Mouse (Mus musculus) testis, postnatal 10 days (tissue): Measurements from ENCODE around the gene Nrxn3.

ENCODE experiments used
- DNase-seq: peaks from one replicate; pipeline ENCODE4 v3.0.0; 2021; ENCODE audit warnings: low spot score

Nrxn3 gene

DNA sequence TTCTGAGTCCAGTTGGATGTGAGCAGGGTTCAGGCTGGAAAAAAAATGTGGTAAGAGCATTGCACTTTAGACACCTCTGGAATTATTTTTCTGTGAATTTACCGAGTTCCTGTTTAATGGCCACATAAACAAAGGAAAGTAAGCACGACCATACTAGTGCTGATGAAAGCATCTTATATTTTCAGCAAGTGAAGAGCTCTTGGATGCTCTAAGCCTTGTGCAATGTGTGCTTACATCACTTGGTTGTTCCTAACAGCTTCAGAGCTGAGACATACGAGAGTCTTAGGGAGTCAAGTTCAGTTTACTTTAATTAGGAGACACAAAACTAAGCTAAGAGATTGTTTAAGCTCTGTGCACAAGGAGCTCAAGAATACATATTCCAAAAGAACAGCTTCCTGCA, 1231.0 kb downstream of the Nrxn3 start:
- DNase-seq: no peak

DNA sequence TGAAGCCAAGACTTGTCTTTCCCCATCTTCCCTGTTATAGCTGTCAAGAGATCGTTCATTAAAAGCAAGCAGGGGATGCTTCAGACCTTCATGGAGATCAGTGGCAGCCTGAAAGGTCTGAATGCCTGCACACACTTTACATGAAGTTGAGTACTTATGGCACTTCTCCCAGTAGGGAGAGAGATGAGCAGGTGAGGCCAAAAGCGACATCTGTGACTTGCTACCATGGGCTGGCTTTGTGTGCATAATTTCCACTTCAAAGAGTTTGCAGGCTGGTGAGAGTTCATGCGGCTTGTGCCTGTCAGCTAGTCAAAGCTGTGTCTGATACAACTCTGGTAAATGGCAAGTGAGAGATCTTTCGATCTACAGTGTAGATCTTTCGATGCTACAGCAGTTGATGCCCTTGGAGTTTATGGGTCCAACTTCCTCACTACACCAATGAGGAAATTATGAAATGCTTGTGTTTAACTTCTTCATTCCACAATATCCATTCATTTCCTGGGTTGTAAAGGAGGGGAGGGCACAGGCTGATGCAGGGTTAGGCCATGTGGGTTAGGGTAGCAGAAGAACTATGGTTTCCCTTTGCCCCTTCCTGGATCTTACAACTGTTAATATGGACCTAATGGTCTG, 1231.9 kb downstream of the Nrxn3 start:
- DNase-seq: no peak

- no peak for DNase-seq
Observed at GRCm38 (mm10) chr12:89963073-89963472, 1240.4 kb downstream of the Nrxn3 start.

DNA sequence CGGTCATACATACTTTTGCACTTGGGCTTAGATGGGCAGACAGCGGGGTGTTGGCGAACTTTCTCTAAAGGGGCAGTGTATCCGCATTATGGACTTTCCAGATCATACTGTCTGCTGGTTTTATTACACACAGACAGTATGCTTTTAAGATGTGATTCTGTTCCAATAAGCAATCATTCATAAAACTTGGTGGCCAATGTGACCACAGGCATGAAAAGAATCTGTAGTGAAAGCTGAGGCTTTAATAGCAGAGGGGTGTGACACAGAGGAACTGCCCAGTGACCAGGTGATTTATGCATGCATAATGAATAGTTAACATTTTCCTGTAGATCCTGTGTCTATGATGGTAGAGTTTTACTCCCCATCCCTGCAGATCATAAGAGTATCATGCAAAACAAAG, 1254.0 kb downstream of the Nrxn3 start:
- no peak for DNase-seq

DNA sequence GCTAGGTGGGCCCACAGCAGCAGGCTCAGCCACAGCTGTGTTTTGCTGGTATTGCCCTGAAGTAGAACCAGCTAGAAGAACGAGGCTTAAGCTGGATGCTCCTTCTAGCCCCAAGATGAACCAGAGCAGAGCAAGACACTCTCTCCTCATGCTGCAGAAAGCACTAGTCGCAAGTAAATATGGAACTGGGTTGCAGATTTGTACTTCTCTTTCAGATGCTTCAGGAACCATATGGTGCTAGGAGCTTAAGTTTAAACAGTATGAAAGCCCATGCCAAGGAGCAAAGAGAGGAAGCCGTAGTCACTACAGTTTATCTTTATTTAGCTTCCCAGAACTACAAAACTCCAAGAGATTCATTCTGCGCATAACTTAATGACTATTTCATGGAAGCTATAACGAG, 1254.8 kb downstream of the Nrxn3 start:
- no peak for DNase-seq

- DNase-seq: no peak
Observed at GRCm38 (mm10) chr12:89979190-89979589, 1256.5 kb downstream of the Nrxn3 start.

- no peak for DNase-seq
Observed at GRCm38 (mm10) chr12:89982445-89982844, 1259.8 kb downstream of the Nrxn3 start.

DNA sequence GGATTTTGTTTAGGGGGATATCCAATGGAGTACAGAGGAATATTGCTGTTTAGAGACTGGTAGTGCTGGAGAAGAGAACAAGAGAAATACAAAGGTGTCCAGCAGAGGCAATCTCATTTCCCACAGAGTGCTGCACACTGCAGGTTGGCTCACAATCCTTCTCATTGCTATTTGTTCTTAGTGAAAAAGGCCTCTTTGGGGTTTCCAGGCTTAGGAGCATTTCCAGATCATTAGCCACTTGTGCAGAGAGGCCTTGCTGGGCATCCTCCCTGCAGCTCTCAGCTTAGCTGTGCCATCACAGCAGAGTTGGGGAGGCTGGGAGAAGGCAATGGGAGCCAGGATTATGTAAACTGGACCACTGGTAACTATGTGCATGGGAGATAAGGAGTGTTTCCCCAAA, 1260.7 kb downstream of the Nrxn3 start:
- DNase-seq: no peak

GRCm38 (mm10) chr12:89986219-89986618, 1263.5 kb downstream of the Nrxn3 start:
- DNase-seq: no peak

GRCm38 (mm10) chr12:89993273-89993672, 1270.6 kb downstream of the Nrxn3 start:
- no peak for DNase-seq

DNA sequence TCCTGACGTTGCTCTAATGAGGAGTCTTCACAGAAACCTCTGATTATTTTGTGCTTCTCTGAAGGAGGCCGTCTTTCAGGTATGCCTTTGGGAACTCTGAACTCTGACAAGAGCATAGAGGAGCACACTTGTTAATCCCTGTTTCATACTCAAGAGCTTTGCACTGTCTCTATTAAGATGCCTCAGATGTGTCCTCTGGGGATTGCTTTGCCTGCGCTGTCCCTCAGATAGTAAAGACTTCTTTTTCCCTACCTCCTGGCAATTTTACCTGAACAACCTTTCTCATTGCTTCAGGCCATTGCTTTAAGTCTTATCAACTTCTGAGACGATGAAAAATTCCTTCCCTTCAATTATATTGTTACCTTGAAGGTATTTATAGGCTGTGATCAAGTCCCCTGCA, 1272.7 kb downstream of the Nrxn3 start:
- DNase-seq: no peak

- no peak for DNase-seq
Observed at GRCm38 (mm10) chr12:90010280-90010679, 1287.6 kb downstream of the Nrxn3 start.

DNA sequence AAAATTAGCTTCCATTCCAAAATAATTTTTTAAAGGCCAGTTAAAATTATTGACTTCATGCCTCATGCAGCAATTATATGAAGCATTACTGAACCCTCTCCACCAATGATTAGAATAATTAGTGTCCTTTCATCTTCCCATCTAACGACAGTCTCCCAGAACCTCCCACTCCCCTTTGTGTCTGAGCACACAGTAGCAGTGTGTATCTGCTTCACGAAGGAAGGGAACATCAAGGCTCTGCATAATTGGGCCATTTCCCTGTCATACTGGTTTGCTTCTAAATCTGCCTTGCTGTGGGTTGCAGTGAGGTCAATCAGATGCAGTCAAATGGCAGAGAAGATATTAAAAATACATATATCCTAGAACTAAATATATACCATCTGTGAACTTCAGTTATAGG, 1291.3 kb downstream of the Nrxn3 start:
- no peak for DNase-seq

DNA sequence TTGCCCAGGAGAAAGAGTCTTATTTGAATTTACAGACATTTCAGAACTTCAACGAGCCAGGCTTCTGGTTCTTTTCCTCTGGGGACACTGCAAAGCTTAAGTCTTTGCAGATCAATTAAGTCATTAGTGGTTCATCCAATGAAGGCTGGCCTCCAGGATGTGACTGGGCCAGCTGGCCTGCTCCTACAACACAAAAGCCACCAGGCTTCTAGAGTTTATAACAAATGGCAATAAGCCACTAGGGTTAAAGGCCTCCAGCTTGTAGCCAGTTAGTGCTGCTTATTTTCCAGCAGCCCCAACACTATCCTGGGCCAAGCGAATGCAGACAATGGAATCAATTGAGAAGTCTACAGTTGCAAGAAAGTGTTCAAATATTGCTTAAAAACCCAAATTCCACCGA, 1304.3 kb downstream of the Nrxn3 start:
- DNase-seq: no peak

- no peak for DNase-seq
Observed at GRCm38 (mm10) chr12:90041038-90041437, 1318.4 kb downstream of the Nrxn3 start.

DNA sequence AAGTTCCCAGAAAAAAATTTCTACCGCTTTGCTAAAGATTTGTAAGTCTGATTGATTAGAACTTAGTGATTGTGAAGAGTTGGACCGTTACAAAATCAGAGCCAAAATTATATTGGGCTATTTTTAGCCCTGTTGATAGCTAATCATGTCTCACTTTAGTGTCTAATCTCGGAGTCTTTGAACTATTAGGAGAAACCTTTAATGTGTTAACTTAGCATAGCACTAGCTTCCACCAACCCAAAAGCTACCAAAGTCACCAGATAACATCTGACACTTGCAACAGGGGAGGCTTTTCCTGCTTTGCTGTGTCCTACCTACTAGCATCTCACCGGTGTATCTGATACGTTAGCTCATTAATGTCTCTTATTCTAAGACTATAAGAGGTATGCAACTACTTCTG, 1333.6 kb downstream of the Nrxn3 start:
- no peak for DNase-seq

- no peak for DNase-seq
Observed at GRCm38 (mm10) chr12:90059786-90060185, 1337.1 kb downstream of the Nrxn3 start.

GRCm38 (mm10) chr12:90061312-90061711, 1338.6 kb downstream of the Nrxn3 start:
- no peak for DNase-seq

GRCm38 (mm10) chr12:90062219-90062618, 1339.5 kb downstream of the Nrxn3 start:
- DNase-seq: no peak

GRCm38 (mm10) chr12:90063443-90063842, 1340.8 kb downstream of the Nrxn3 start:
- no peak for DNase-seq

GRCm38 (mm10) chr12:90085862-90086261, 1363.2 kb downstream of the Nrxn3 start:
- no peak for DNase-seq

DNA sequence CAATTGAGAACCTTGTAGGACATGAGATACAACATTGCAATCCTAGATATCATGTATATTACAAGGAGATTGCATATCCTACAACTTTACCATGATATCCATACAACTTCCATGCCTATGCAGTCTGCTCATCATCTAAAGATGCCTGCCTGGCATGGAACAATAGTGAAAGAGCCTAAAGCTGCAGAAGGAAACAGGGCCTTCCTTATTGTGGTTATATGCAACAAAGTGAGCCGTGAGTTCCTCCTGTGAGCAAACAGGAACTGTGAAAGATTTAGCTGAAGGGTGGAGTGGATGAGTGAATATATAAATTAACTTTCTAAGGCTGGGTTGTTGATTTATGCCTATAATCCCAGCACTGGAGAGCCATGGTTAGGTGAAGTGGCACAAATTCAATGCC, 1373.1 kb downstream of the Nrxn3 start:
- DNase-seq: no peak

DNA sequence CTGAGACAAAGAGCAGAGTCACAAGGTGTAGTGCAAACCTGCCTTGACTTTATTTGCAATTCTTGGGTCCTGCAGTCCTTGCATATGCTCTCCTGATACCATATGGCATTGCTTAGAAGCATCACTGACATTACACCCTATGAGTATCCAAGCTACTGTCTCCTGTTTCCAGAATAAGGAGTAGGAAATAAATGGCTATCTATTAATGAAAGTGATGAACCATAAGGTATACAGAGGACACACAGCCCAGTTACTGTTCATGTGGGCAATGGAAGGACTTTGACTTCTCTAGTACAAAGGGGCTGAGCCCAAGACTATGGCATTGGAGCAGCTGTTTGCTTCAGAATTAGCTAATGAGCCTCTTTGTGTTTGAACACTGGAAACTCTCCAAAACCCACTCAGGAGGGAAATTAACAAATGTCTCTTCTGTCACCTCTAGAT, 1390.7 kb downstream of the Nrxn3 start:
- no peak for DNase-seq
